Mouse (Mus musculus) liver, postnatal 0 days (tissue): ENCODE results near the gene Golph3l.

Source experiments
- CTCF ChIP-seq: sonication (generic); IDR thresholded peaks from 2 replicates; pipeline ENCODE4 v1.5.1; 2016; ENCODE audit warnings: antibody characterized with exemption, low read depth
- EP300 ChIP-seq: IDR thresholded peaks from 2 replicates; pipeline ENCODE4 v1.6.1; 2016; ENCODE audit warnings: antibody characterized with exemption, low read depth, mild to moderate bottlenecking

DNA sequence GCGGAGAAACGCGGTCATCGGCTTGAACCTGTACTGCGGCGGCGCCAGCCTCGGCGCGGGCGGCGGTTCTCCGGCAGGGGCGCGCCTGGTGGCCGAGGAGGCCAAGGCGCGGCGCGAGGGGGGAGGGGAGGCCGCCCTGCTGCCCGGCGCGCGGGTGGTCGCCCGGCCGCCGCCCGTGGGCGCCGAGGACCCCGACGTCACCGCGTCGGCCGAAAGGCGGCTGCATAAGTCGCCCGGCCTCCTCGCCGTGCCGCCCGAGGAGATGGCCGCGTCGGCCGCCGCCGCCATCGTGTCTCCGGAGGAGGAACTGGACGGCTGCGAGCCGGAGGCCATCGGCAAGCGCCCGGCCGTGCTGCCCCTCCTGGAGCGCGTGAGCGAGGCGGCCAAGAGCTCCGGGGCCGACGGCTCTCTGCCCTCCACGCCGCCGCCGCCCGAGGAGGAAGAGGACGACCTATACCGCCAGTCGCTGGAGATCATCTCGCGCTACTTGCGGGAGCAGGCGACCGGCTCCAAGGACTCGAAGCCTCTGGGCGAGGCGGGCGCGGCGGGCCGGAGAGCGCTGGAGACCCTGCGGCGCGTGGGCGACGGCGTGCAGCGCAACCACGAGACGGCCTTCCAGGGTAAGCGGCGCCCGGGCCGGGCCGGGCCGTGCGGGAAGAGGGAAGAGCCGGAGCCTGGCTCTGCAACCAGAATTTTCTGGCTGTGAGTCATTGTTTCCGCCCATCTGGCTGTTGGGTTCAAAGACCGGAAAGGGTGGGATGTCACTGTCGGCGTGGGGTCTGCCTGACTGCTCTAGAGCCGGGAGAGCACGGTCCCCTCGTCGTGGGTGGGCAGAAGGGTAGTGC lies 70.4 kb downstream of the Golph3l start:
- no peak; the same call in 1 of the 2 replicates for TF ChIP-seq EP300
- TF ChIP-seq CTCF, result no peak
